Comparison of ENCODE assay signal across 8 mouse cellular contexts in the genomic region with DNA sequence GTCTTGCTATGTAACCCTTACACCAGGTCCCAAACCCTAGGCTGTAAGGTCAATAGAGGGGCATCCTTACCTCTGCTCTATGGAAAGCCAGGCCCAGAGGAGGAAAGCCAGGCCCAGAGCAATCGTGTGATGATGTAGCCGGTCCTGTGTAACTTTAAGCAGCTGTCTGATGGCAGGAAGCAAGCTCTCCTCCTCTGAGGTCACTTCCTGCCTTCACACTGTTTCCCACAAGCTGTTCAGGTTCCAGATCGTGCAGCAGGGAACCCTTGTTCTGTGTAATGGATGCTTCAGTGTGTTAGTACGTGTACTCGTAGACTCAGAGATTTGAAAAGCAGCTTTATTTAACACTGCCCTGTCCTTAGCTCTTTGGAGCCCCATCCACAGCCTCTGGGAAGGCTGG. TPM values are rescaled to one million over a fixed set of nuclear protein-coding genes. Genes with fewer than 3 reads are reported as not detected.
DNase-seq lines count a peak whose midpoint lies in the region; ATAC-seq and TF ChIP-seq lines count a peak whose summit lies in the region.

No protein-coding gene starts in this region.

- no peaks in the 10 kb centered on the region for H3K9me3 ChIP-seq in liver, embryonic 11.5 days (ENCODE audit: control insufficient read depth, low read length)
- no peaks in the 10 kb centered on the region for H3K9me3 ChIP-seq in stomach, embryonic 16.5 days (replicated peaks; ENCODE audit: control insufficient read depth, low read length)

- H3K9ac ChIP-seq in liver, embryonic 11.5 days (ENCODE audit: low read depth, low read length): peak overlapping the region; percentile 58
- no peak overlapping the region for H3K9ac ChIP-seq in stomach, embryonic 16.5 days (ENCODE audit: low read length)

- H3K4me3 ChIP-seq in layer of hippocampus, adult 2 months: no peak overlapping the region
- H3K4me3 ChIP-seq in liver, embryonic 11.5 days (ENCODE audit: low read depth, low read length): peak overlapping the region; percentile 31
- no peak overlapping the region for H3K4me3 ChIP-seq in stomach, embryonic 16.5 days (replicated peaks; ENCODE audit: low read length)

- no peaks in the 10 kb centered on the region; the same call in 1 of the 2 replicates for H3K36me3 ChIP-seq in liver, embryonic 11.5 days (ENCODE audit: control insufficient read depth, insufficient read depth, low read length)
- H3K36me3 ChIP-seq in stomach, embryonic 16.5 days (ENCODE audit: control insufficient read depth, insufficient read depth, low read length): peaks cover 16% of the 10 kb centered on the region

- WGBS in liver, embryonic 11.5 days: 20% methylated on average over 5 of the region's 5 CpGs
- 22% methylated on average over 5 of the region's 5 CpGs for WGBS in stomach, embryonic 16.5 days

- H3K4me1 ChIP-seq in liver, embryonic 11.5 days (replicated peaks; ENCODE audit: control insufficient read depth, insufficient read depth, low read length): peaks cover 41% of the 10 kb centered on the region
- peaks cover 18% of the 10 kb centered on the region for H3K4me1 ChIP-seq in stomach, embryonic 16.5 days (ENCODE audit: control insufficient read depth, insufficient read depth, low read length)

- intact Hi-C loops in left cerebral cortex, postnatal 36 days (cut with DNase I): no loop called here

- peak overlapping the region; percentile 71 for H3K4me2 ChIP-seq in liver, embryonic 11.5 days
- peak overlapping the region; percentile 3; the same call in 1 of the 2 replicates for H3K4me2 ChIP-seq in stomach, embryonic 16.5 days (ENCODE audit: low read depth, low read length)

- peak overlapping the region; percentile 12; the same call in 1 of the 2 replicates for H3K27ac ChIP-seq in layer of hippocampus, adult 2 months
- H3K27ac ChIP-seq in liver, embryonic 11.5 days (ENCODE audit: low read depth, low read length): peak overlapping the region; percentile 84
- H3K27ac ChIP-seq in stomach, embryonic 16.5 days (ENCODE audit: low read length): peak overlapping the region; percentile 75

- peak; percentile 11 for ATAC-seq in liver, embryonic 11.5 days (replicated peaks; ENCODE audit: low FRiP score)
- ATAC-seq in stomach, embryonic 16.5 days (ENCODE audit: insufficient read depth, low FRiP score): peak; percentile 22

- H3K27me3 ChIP-seq in liver, embryonic 11.5 days (replicated peaks; ENCODE audit: control insufficient read depth, insufficient read depth, low read length): no peaks in the 10 kb centered on the region
- H3K27me3 ChIP-seq in stomach, embryonic 16.5 days (ENCODE audit: control insufficient read depth, insufficient read depth, low read length): no peaks in the 10 kb centered on the region

- no peak for TF ChIP-seq CTCF in layer of hippocampus, adult 2 months (conservative IDR thresholded peaks at IDR 0.05)

- DNase-seq in layer of hippocampus, adult 2 months (ENCODE audit: low spot score in 2 of 2): no peak
- no peak for DNase-seq in layer of hippocampus, postnatal 10 days (ENCODE audit: low spot score in 2 of 2)
- DNase-seq in heart, adult 8-10 months (ENCODE audit: low spot score): peak; percentile 63
- no peak for DNase-seq in liver, embryonic 11.5 days (ENCODE audit: low spot score)
- no peak for DNase-seq in left cerebral cortex, postnatal 36 days (ENCODE audit: low spot score in 2 of 2)
- no peak for DNase-seq in layer of hippocampus, adult 11-12 months (ENCODE audit: low spot score)
- DNase-seq in cerebellum, postnatal 36 days: no peak

RNA-seq across cellular contexts. Expression of gene Smyd2, which starts 55.1 kb away (rescaled TPM):
- 10 to 100 TPM; 75.9 to 79.1 TPM for total RNA-seq in layer of hippocampus, adult 2 months (2021)
- total RNA-seq in layer of hippocampus, postnatal 10 days (2021): 10 to 100 TPM; 98.7 to 99.2 TPM
- total RNA-seq in heart, adult 8-10 months (2022): 100 to 1,000 TPM in 2 of 4 experiments, 10 to 100 TPM in 2; 83.0 to 114 (median 106) TPM
- 75.7 and 77.8 TPM in 2 replicates for polyA plus RNA-seq in liver, embryonic 11.5 days (2014; fragmentation: Nextera tagmentation; extraction: Ambion mirVana)
- polyA plus RNA-seq in stomach, embryonic 16.5 days (2015; fragmentation: Nextera tagmentation; extraction: Ambion mirVana): 79.8 and 89.3 TPM in 2 replicates
- total RNA-seq in left cerebral cortex, postnatal 36 days (2021): 100 to 1,000 TPM in 1 of 2 experiments, 10 to 100 TPM in 1; 95.7 to 112 TPM

Comparison
In these comparisons a context has a peak if more than half of its experiments do, and no peak if none do; other contexts are left out.
1. H3K27ac ChIP-seq: peak in every context shown above with its lines; median percentile 84 in liver, embryonic 11.5 days; 75 in stomach, embryonic 16.5 days; 12 in layer of hippocampus, adult 2 months.